Mouse (Mus musculus): ENCODE measurements around the gene Wdfy2. TPM values are rescaled to one million over a fixed set of nuclear protein-coding genes. Genes with fewer than 3 reads are reported as not detected.

Wdfy2 gene
- polyA plus RNA-seq, 1 experiment from 2014 or later: 7.6 TPM

DNA sequence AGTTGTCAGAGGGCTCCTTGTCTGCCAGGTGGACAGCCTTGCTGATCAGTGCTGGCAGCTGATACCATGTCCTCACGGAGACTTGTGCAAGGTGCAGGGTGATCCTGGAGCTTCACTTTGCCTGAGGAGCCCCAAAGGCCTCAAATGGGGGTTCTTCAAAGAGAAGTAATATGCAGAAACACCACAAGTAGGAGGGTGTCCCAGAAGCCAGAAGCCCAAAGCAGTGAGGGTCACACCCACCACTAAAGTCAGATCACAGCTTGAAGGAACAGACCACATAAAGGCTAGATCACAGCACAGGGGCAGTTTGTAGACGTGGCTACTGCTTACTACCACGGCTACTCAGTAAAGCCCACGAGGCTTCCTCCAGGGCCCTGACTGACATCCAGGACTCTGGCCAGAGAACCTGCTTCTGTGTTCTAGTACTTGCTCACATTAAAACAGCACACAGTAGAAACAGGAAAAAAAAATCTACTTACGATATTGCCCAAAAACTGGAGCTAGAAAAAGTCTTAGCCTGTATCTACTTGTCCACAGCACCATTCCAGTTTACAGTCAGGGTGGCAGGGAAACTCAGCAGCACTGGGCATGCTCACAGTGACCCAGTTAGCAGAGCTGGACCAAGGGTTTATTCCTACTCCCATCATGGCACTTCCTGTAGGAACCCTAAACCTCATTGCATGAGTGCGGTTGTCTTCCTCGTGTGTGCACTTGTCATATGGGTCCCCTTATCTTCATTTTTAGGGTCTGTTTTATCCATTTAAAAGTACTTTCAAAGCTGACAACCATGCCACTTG, 41.4 kb downstream of the Wdfy2 start:
- Histone ChIP-seq H3K4me1 (replicated peaks; ENCODE audit: control insufficient read depth, insufficient read depth, low read length) (peaks cover 7% of the 10 kb centered on the region; the same call in 1 of the 2 replicates), H3K4me3 (ENCODE audit: low read depth, low read length) (no peak overlapping the region), H3K27ac (ENCODE audit: low read depth) (no peak overlapping the region), H3K36me3 (ENCODE audit: control insufficient read depth, insufficient read depth, low read length) (no peaks in the 10 kb centered on the region), H3K4me2 (ENCODE audit: low read length) (no peak overlapping the region), H3K27me3 (replicated peaks; ENCODE audit: control insufficient read depth, insufficient read depth, low read length) (no peaks in the 10 kb centered on the region), H3K9me3 (ENCODE audit: control insufficient read depth, low read length) (no peaks in the 10 kb centered on the region), H3K9ac (ENCODE audit: low read length) (no peak overlapping the region)
- ATAC-seq (replicated peaks; ENCODE audit: low FRiP score, low TSS enrichment, low read depth) (no peak), DNase-seq (ENCODE audit: low spot score) (no peak)
- whole genome bisulfite sequencing: 73% methylated on average over 7 of the region's 7 CpGs

DNA sequence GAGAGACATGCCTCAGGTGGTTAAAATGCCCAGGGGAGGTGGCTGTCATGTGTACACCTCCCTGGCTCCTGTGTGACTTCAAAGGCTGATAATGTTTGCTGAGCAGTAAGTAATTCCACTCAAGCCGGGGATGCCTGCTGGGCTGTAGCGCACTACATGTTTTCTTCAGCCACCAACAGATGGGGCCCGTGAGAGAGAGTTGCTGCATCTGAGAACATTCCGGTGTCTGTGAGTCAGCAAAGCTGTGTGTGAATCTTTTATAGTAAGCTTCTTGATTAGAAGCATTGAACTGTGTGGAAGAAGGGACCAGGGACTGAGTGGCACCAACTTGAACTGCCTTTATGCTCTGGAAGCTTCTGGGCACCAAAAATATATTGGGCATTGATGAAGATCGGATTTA, 42.0 kb downstream of the Wdfy2 start:
- Histone ChIP-seq H3K36me3 (ENCODE audit: control insufficient read depth, insufficient read depth, low read length) (no peaks in the 10 kb centered on the region), H3K4me2 (ENCODE audit: low read length) (no peak overlapping the region), H3K27ac (ENCODE audit: low read depth) (no peak overlapping the region), H3K4me3 (ENCODE audit: low read depth, low read length) (no peak overlapping the region), H3K4me1 (replicated peaks; ENCODE audit: control insufficient read depth, insufficient read depth, low read length) (peaks cover 7% of the 10 kb centered on the region; the same call in 1 of the 2 replicates), H3K9ac (ENCODE audit: low read length) (no peak overlapping the region), H3K27me3 (replicated peaks; ENCODE audit: control insufficient read depth, insufficient read depth, low read length) (no peaks in the 10 kb centered on the region), H3K9me3 (ENCODE audit: control insufficient read depth, low read length) (no peaks in the 10 kb centered on the region)
- ATAC-seq (replicated peaks; ENCODE audit: low FRiP score, low TSS enrichment, low read depth): peak; percentile 55
- peak; percentile 74 for DNase-seq (ENCODE audit: low spot score)
- 18% methylated on average over 5 of the region's 5 CpGs for WGBS

DNA sequence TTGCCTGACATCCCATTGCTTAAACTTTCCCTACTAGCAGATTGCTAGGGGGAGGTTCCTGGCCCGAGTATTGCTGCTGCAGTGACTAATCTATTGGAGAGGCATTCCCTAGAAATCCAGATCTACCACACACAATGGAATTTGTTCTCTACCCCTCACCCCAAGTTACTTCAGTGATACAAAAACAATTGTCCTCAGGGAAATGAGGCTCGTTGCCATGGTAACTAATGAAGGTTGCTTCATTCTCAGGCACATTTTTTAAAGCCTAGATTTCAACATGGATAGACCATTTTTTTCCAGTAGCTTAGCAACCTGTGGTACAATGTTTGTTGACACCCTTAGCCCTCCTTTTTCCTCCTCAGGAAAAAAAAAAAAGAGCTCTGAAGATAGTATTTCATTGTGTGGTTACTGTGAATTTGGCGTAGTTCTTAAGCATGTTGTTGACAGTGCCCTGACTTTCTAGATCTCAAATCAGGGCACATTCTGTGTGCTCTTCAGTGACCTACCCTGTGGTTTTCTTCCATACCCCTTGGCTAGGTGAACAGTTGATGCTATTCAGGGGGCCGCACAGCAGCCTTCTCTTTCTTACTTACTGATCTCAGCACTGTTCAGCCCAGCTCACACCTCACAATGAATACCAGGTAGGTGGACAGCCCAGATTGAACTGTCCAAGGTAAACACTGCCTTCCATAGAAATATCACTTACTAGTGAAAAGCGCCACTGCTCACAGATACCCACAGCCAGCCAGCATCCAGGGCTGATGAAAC, 42.8 kb downstream of the Wdfy2 start:
- no peak for DNase-seq (ENCODE audit: low spot score)
- no peak overlapping the region for H3K4me3 ChIP-seq (ENCODE audit: low read depth, low read length)
- ATAC-seq (replicated peaks; ENCODE audit: low FRiP score, low TSS enrichment, low read depth): no peak
- no peaks in the 10 kb centered on the region for H3K36me3 ChIP-seq (ENCODE audit: control insufficient read depth, insufficient read depth, low read length)
- H3K9ac ChIP-seq (ENCODE audit: low read length): no peak overlapping the region
- no peak overlapping the region for H3K27ac ChIP-seq (ENCODE audit: low read depth)
- peaks cover 7% of the 10 kb centered on the region; the same call in 1 of the 2 replicates for H3K4me1 ChIP-seq (replicated peaks; ENCODE audit: control insufficient read depth, insufficient read depth, low read length)
- H3K27me3 ChIP-seq (replicated peaks; ENCODE audit: control insufficient read depth, insufficient read depth, low read length): no peaks in the 10 kb centered on the region
- 62% methylated on average over 5 of the region's 5 CpGs for WGBS
- H3K4me2 ChIP-seq (ENCODE audit: low read length): no peak overlapping the region
- H3K9me3 ChIP-seq (ENCODE audit: control insufficient read depth, low read length): no peaks in the 10 kb centered on the region

DNA sequence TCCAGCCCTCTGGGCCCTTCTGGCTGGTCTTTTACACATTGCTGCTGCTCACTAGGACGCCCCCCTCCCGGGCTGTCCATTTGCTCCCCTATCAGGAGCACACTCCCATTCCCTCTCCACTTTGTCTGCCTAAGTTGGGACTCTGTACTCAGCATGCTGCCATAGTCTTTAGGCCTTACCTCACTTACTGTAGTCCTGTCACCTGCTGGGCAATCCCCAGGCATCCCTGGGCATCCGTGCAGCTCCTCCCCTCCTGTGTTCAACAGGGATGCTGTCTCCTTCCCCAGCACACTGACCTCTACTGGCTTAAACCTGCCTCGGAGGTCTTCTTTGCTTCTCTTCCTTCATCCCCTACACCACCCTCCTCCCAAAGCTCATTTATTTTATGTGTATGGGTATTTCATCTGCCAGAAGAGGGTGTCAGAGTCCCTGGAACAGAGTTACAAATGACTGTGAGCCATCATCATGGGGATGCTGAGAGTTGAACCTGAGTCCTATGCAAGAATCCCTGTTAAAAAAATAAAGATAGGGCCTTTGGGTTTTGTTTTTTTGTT, 44.7 kb downstream of the Wdfy2 start:
- H3K27me3 ChIP-seq (replicated peaks; ENCODE audit: control insufficient read depth, insufficient read depth, low read length): no peaks in the 10 kb centered on the region
- H3K36me3 ChIP-seq (ENCODE audit: control insufficient read depth, insufficient read depth, low read length): no peaks in the 10 kb centered on the region
- no peak for DNase-seq (ENCODE audit: low spot score)
- no peak overlapping the region for H3K4me3 ChIP-seq (ENCODE audit: low read depth, low read length)
- no peak for ATAC-seq (replicated peaks; ENCODE audit: low FRiP score, low TSS enrichment, low read depth)
- H3K4me2 ChIP-seq (ENCODE audit: low read length): no peak overlapping the region
- no peak overlapping the region for H3K9ac ChIP-seq (ENCODE audit: low read length)
- no peak overlapping the region for H3K27ac ChIP-seq (ENCODE audit: low read depth)
- 42% methylated on average over 4 of the region's 4 CpGs for WGBS
- no peaks in the 10 kb centered on the region for H3K9me3 ChIP-seq (ENCODE audit: control insufficient read depth, low read length)
- peaks cover 7% of the 10 kb centered on the region; the same call in 1 of the 2 replicates for H3K4me1 ChIP-seq (replicated peaks; ENCODE audit: control insufficient read depth, insufficient read depth, low read length)

DNA sequence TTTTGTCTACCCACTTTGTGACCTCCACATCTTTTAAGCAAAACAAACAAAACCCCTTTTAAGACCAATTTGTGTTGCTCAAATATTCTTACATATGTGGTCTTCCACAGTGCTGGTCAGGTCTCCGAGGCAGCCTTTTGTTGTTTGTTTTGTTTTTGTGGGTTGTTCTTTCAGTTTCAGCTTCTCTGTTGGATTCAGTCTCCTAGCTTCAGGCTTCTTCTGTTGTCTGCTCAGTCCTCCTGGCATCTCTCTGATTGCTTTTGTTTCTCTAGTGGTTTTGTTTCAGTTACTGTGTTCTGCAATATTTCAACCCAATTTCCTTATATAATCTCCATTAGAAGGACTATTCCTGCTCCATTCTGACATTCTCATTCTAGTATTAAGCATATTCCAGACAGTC, 46.1 kb downstream of the Wdfy2 start:
- H3K36me3 ChIP-seq (ENCODE audit: control insufficient read depth, insufficient read depth, low read length): no peaks in the 10 kb centered on the region
- whole genome bisulfite sequencing: 48% methylated on average over 1 of the region's 1 CpGs
- no peak overlapping the region for H3K9ac ChIP-seq (ENCODE audit: low read length)
- DNase-seq (ENCODE audit: low spot score): no peak
- no peak overlapping the region for H3K4me3 ChIP-seq (ENCODE audit: low read depth, low read length)
- no peak for ATAC-seq (replicated peaks; ENCODE audit: low FRiP score, low TSS enrichment, low read depth)
- no peak overlapping the region for H3K4me2 ChIP-seq (ENCODE audit: low read length)
- no peak overlapping the region for H3K27ac ChIP-seq (ENCODE audit: low read depth)
- H3K9me3 ChIP-seq (ENCODE audit: control insufficient read depth, low read length): no peaks in the 10 kb centered on the region
- peaks cover 7% of the 10 kb centered on the region; the same call in 1 of the 2 replicates for H3K4me1 ChIP-seq (replicated peaks; ENCODE audit: control insufficient read depth, insufficient read depth, low read length)
- no peaks in the 10 kb centered on the region for H3K27me3 ChIP-seq (replicated peaks; ENCODE audit: control insufficient read depth, insufficient read depth, low read length)

DNA sequence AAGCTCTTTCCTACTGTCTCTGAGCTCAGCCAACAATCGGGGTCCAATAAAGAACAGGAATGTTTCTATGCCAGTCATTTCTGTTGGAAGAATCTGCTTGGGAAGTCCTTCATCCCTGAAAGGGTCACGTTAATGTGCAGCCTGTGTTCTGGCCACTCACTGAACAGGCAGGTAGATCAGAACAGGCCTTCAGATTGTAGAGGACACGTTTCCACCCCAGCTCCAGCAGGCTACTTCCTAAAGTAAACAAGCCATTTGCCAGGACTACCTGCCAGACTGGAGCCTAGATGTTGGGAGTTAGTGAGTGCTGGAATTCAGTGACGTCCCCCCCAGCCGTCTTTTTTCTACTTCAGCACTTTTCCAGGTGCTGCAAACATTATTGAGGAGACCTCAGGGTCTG, 46.7 kb downstream of the Wdfy2 start:
- no peaks in the 10 kb centered on the region for H3K27me3 ChIP-seq (replicated peaks; ENCODE audit: control insufficient read depth, insufficient read depth, low read length)
- H3K9me3 ChIP-seq (ENCODE audit: control insufficient read depth, low read length): no peaks in the 10 kb centered on the region
- 28% methylated on average over 5 of the region's 5 CpGs for WGBS
- H3K4me2 ChIP-seq (ENCODE audit: low read length): no peak overlapping the region
- no peak for ATAC-seq (replicated peaks; ENCODE audit: low FRiP score, low TSS enrichment, low read depth)
- H3K9ac ChIP-seq (ENCODE audit: low read length): no peak overlapping the region
- no peak for DNase-seq (ENCODE audit: low spot score)
- no peak overlapping the region for H3K27ac ChIP-seq (ENCODE audit: low read depth)
- no peak overlapping the region for H3K4me3 ChIP-seq (ENCODE audit: low read depth, low read length)
- H3K36me3 ChIP-seq (ENCODE audit: control insufficient read depth, insufficient read depth, low read length): no peaks in the 10 kb centered on the region
- H3K4me1 ChIP-seq (replicated peaks; ENCODE audit: control insufficient read depth, insufficient read depth, low read length): peaks cover 7% of the 10 kb centered on the region; the same call in 1 of the 2 replicates

DNA sequence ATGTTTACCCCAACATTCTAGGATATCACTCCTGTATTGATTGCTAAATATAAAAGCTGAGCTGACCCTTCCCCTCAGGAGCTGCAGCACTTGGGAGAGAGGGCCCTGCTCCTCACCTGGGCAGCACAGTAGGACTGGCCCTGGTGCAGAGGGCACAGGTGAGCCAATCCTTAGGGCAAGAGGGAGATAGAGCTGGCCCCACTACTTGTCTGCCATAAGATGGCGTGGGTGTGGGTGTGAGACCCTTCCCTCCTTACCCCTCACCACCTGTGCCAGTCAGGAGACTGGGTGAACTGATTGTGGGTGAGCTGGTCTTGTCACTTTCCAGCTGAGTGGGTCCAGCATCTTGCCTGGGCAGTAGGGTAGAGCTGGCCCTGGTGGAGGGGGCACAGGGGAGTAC, 47.2 kb downstream of the Wdfy2 start:
- Histone ChIP-seq H3K4me2 (ENCODE audit: low read length) (no peak overlapping the region), H3K4me1 (replicated peaks; ENCODE audit: control insufficient read depth, insufficient read depth, low read length) (peaks cover 7% of the 10 kb centered on the region; the same call in 1 of the 2 replicates), H3K9me3 (ENCODE audit: control insufficient read depth, low read length) (no peaks in the 10 kb centered on the region), H3K27ac (ENCODE audit: low read depth) (no peak overlapping the region), H3K27me3 (replicated peaks; ENCODE audit: control insufficient read depth, insufficient read depth, low read length) (no peaks in the 10 kb centered on the region), H3K9ac (ENCODE audit: low read length) (no peak overlapping the region), H3K4me3 (ENCODE audit: low read depth, low read length) (no peak overlapping the region), H3K36me3 (ENCODE audit: control insufficient read depth, insufficient read depth, low read length) (no peaks in the 10 kb centered on the region)
- DNase-seq (ENCODE audit: low spot score): no peak
- WGBS: 74% methylated on average over 1 of the region's 1 CpGs
- ATAC-seq (replicated peaks; ENCODE audit: low FRiP score, low TSS enrichment, low read depth): no peak

DNA sequence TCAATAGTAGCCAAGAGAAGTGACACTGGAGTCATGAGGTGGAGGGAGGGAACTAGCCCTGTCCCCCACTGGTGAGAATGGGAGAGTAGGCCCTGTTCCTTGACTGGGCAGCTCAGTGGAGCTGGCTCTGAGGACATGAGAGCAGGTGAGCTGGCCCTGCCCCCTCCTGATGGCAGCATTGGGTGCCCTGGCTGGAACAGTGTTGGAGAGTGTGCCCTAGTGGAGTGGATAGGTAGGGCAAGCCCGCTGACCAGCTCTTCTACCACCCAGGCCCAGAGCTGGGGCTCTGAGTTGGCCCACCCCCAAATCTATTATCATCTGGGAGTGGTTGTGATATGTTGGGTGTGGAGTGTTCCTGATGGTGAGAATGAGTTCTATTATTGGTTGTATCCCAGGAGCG, 47.7 kb downstream of the Wdfy2 start:
- H3K4me3 ChIP-seq (ENCODE audit: low read depth, low read length): no peak overlapping the region
- no peak overlapping the region for H3K4me2 ChIP-seq (ENCODE audit: low read length)
- DNase-seq (ENCODE audit: low spot score) (no peak), ATAC-seq (replicated peaks; ENCODE audit: low FRiP score, low TSS enrichment, low read depth) (no peak)
- no peak overlapping the region for H3K9ac ChIP-seq (ENCODE audit: low read length)
- WGBS: 100% methylated on average over 2 of the region's 2 CpGs
- no peaks in the 10 kb centered on the region for H3K9me3 ChIP-seq (ENCODE audit: control insufficient read depth, low read length)
- no peaks in the 10 kb centered on the region for H3K36me3 ChIP-seq (ENCODE audit: control insufficient read depth, insufficient read depth, low read length)
- peaks cover 4% of the 10 kb centered on the region; the same call in 1 of the 2 replicates for H3K4me1 ChIP-seq (replicated peaks; ENCODE audit: control insufficient read depth, insufficient read depth, low read length)
- no peaks in the 10 kb centered on the region for H3K27me3 ChIP-seq (replicated peaks; ENCODE audit: control insufficient read depth, insufficient read depth, low read length)
- H3K27ac ChIP-seq (ENCODE audit: low read depth): no peak overlapping the region
